Mouse (Mus musculus) stomach, postnatal 0 days (tissue): ENCODE results near the gene Pikfyve.

Experiments
- CTCF ChIP-seq: IDR thresholded peaks from 2 replicates; pipeline ENCODE4 v1.5.1; 2016; ENCODE audit warnings: antibody characterized with exemption, low read depth, mild to moderate bottlenecking, moderate library complexity
- EP300 ChIP-seq: optimal IDR thresholded peaks from 2 replicates; pipeline ENCODE3; 2016; ENCODE audit warnings: antibody characterized with exemption

GRCm38 (mm10) chr1:65314054-65315021 lies 127.9 kb downstream of the Pikfyve start:
- TF ChIP-seq CTCF (no peak), EP300 (no peak)
